Mouse (Mus musculus) liver, embryonic 14.5 days (tissue): Measurements from ENCODE around the gene Fstl3. TPM values are rescaled to one million over a fixed set of nuclear protein-coding genes. Genes with fewer than 3 reads are reported as not detected.

ENCODE experiments used
- ATAC-seq: fragments of 200-750 bp; cut with Nextera tagmentation; 2 replicates; pipeline ENCODE4 v1.8.0; 2017; ENCODE audit warnings: moderate number of reproducible peaks, mild to moderate bottlenecking, moderate library complexity; ENCODE audit not compliant: insufficient read depth
- DNase-seq, 3 experiments: peaks; one replicate each; pipeline ENCODE4 v3.0.0-alpha.2; 2012 to 2013; ENCODE audit warnings: low read depth in 3 of 3, low spot score in 3 of 3
- H3K27ac ChIP-seq: fragments of 300-500 bp; sonication (generic); 2 replicates; pipeline ENCODE4 v1.5.1; 2014; ENCODE audit warnings: moderate library complexity, mild to moderate bottlenecking, control low read depth, inconsistent platforms
- H3K27me3 ChIP-seq: fragments of 300-500 bp; sonication (generic); 2 replicates; pipeline ENCODE4 v1.6.1; 2014; ENCODE audit warnings: mild to moderate bottlenecking, low read length, moderate library complexity; ENCODE audit not compliant: control insufficient read depth, insufficient read depth
- H3K36me3 ChIP-seq: fragments of 300-500 bp; sonication (generic); replicated peaks from 2 replicates; pipeline ENCODE4 v1.6.1; 2014; ENCODE audit warnings: low read depth; ENCODE audit not compliant: control insufficient read depth, insufficient read depth
- H3K4me1 ChIP-seq, 2 experiments: fragments of 200-500 bp in 1 of 2; fragments of 300-500 bp in 1 of 2; sonication (generic) in 1 of 2; replicated peaks; 2 replicates each; pipeline ENCODE4 v1.6.1; 2012 to 2014; ENCODE audit warnings: antibody characterized with exemption in 1 of 2, inconsistent platforms in 1 of 2, low read length in 1 of 2; ENCODE audit not compliant: control insufficient read depth in 2 of 2, insufficient read depth in 2 of 2
- H3K4me2 ChIP-seq: fragments of 300-500 bp; sonication (generic); 2 replicates; pipeline ENCODE4 v1.6.1; 2014; ENCODE audit warnings: low read depth, mild to moderate bottlenecking, control low read depth, moderate library complexity
- H3K4me3 ChIP-seq, 2 experiments: fragments of 200-500 bp in 1 of 2; fragments of 300-500 bp in 1 of 2; sonication (generic) in 1 of 2; 2 replicates each; pipeline ENCODE4 v1.5.1; 2012 to 2014; ENCODE audit warnings: low read depth in 2 of 2, low read length in 2 of 2, mild to moderate bottlenecking in 2 of 2, control low read depth in 1 of 2, inconsistent platforms in 1 of 2, moderate library complexity in 1 of 2; ENCODE audit not compliant: insufficient read depth in 1 of 2
- H3K9ac ChIP-seq: fragments of 300-500 bp; sonication (generic); replicated peaks from 2 replicates; pipeline ENCODE4 v1.6.1; 2014; ENCODE audit warnings: mild to moderate bottlenecking, control low read depth, moderate library complexity
- H3K9me3 ChIP-seq: fragments of 300-500 bp; sonication (generic); 2 replicates; pipeline ENCODE4 v1.6.1; 2016; ENCODE audit warnings: low read length, mixed read lengths; ENCODE audit not compliant: control insufficient read depth
- CTCF ChIP-seq: IDR thresholded peaks from 2 replicates; pipeline ENCODE4 v1.5.1; 2016; ENCODE audit warnings: antibody characterized with exemption, low read depth, control low read depth
- EP300 ChIP-seq: IDR thresholded peaks from 2 replicates; pipeline ENCODE4 v1.6.1; 2016; ENCODE audit warnings: antibody characterized with exemption, low read depth
- WGBS: fragments of 180-500 bp; shearing (Covaris S2); extraction: QIAGEN DNeasy Blood & Tissue Kit; methylation state at CpG from one replicate; pipeline ENCODE4 v1.1.7; 2014; ENCODE audit not compliant: insufficient replicate concordance; 5-methylcytosine and 5-hydroxymethylcytosine counted together
- polyA plus RNA-seq, 2 experiments: library from polyadenylated mRNA; depleted of rRNA in 1 of 2; stranded (reverse) in 1 of 2; unstranded in 1 of 2; fragments of >200 nt; fragmentation: Nextera tagmentation in 1 of 2; extraction: Ambion mirVana in 1 of 2; gene quantifications; 2 replicates each; pipeline versions ENCODE4 v1.2.1 to v1.2.3; 2012 to 2014

Gene Fstl3
- polyA plus RNA-seq, 2 experiments: 0.23 to 0.56 TPM

- 86% methylated on average over 11 of the region's 11 CpGs for WGBS
- TF ChIP-seq EP300 (no peak), CTCF (no peak)
- H3K27ac ChIP-seq: no peak overlapping the region
- H3K36me3 ChIP-seq: peaks cover 31% of the 10 kb centered on the region
- DNase-seq: no peak
- ATAC-seq: no peak
- H3K4me3 ChIP-seq: no peak overlapping the region
- H3K4me1 ChIP-seq: peaks cover 4 to 5% of the 10 kb centered on the region in 2 experiments; a peak in 3 of 4 replicates
- no peak overlapping the region for H3K9ac ChIP-seq
- H3K27me3 ChIP-seq: no peaks in the 10 kb centered on the region
- H3K9me3 ChIP-seq: no peaks in the 10 kb centered on the region
- H3K4me2 ChIP-seq: no peak overlapping the region
These were observed 16.4 kb upstream of the Fstl3 start for GRCm38 (mm10) chr10:79760603-79761143.

- Histone ChIP-seq H3K9me3 (no peaks in the 10 kb centered on the region), H3K27me3 (no peaks in the 10 kb centered on the region), H3K9ac (no peak overlapping the region), H3K4me3 (no peak overlapping the region), H3K4me1 (peaks cover 12 to 14% of the 10 kb centered on the region in 2 experiments), H3K27ac (no peak overlapping the region), H3K4me2 (no peak overlapping the region), H3K36me3 (peaks cover 31% of the 10 kb centered on the region)
- no peak for DNase-seq
- TF ChIP-seq EP300 (no peak), CTCF (no peak)
- ATAC-seq: no peak
- 85% methylated on average over 3 of the region's 3 CpGs for WGBS
These were observed 14.2 kb upstream of the Fstl3 start for GRCm38 (mm10) chr10:79762875-79763274.

- WGBS: 66% methylated on average over 7 of the region's 7 CpGs
- Histone ChIP-seq H3K4me2 (no peak overlapping the region), H3K9ac (no peak overlapping the region), H3K36me3 (peaks cover 19% of the 10 kb centered on the region), H3K4me3 (no peak overlapping the region), H3K27ac (no peak overlapping the region), H3K4me1 (peaks cover 14 to 16% of the 10 kb centered on the region in 2 experiments), H3K27me3 (no peaks in the 10 kb centered on the region), H3K9me3 (no peaks in the 10 kb centered on the region)
- ATAC-seq (no peak), DNase-seq (no peak)
- TF ChIP-seq EP300 (no peak), CTCF (no peak)
These were observed 12.8 kb upstream of the Fstl3 start for GRCm38 (mm10) chr10:79764234-79764633.

- H3K27ac ChIP-seq: no peak overlapping the region
- H3K9ac ChIP-seq: peak overlapping the region; percentile 9; the same call in 1 of the 2 replicates
- no peaks in the 10 kb centered on the region for H3K27me3 ChIP-seq
- DNase-seq (no peak), ATAC-seq (no peak)
- no peaks in the 10 kb centered on the region for H3K9me3 ChIP-seq
- H3K4me3 ChIP-seq: peak overlapping the region; percentile 72 to 89
- H3K36me3 ChIP-seq: peaks cover 19% of the 10 kb centered on the region
- TF ChIP-seq EP300 (no peak), CTCF (no peak)
- peak overlapping the region; percentile 89 for H3K4me2 ChIP-seq
- 64% methylated on average over 2 of the region's 2 CpGs for WGBS
- peaks cover 14 to 16% of the 10 kb centered on the region in 2 experiments for H3K4me1 ChIP-seq
These were observed 11.8 kb upstream of the Fstl3 start for GRCm38 (mm10) chr10:79765228-79765745.

- DNase-seq: no peak
- H3K4me1 ChIP-seq: peaks cover 14 to 16% of the 10 kb centered on the region in 2 experiments
- peak overlapping the region; percentile 76 for H3K9ac ChIP-seq
- WGBS: 5% methylated on average over 16 of the region's 16 CpGs
- H3K9me3 ChIP-seq: no peaks in the 10 kb centered on the region
- peak overlapping the region; percentile 72 to 89 for H3K4me3 ChIP-seq
- H3K27me3 ChIP-seq: no peaks in the 10 kb centered on the region
- peaks cover 12% of the 10 kb centered on the region for H3K36me3 ChIP-seq
- no peak for TF ChIP-seq CTCF
- no peak for TF ChIP-seq EP300
- no peak for ATAC-seq
- peak overlapping the region; percentile 89 for H3K4me2 ChIP-seq
- H3K27ac ChIP-seq: peak overlapping the region; percentile 3
These were observed 11.0 kb upstream of the Fstl3 start for GRCm38 (mm10) chr10:79766001-79766507.
